Mouse (Mus musculus): ENCODE results near the gene Meiob. TPM values are rescaled to one million over a fixed set of nuclear protein-coding genes. Genes with fewer than 3 reads are reported as not detected.

The Meiob gene
- not detected for polyA plus RNA-seq (2017; shearing (Covaris generic))

GRCm38 (mm10) chr17:24803952-24804951 lies at the start of gene Meiob:
Gene Meiob, plus strand, starts transcription at chr17:24804289.
- peak; percentile 57 for ATAC-seq

- ATAC-seq, result no peak
These were observed 46.7 kb upstream of the Meiob start for GRCm38 (mm10) chr17:24757394-24757793.

GRCm38 (mm10) chr17:24761121-24761520 lies 43.0 kb upstream of the Meiob start:
- no peak for ATAC-seq

- no peak for ATAC-seq
These were observed 38.8 kb upstream of the Meiob start for GRCm38 (mm10) chr17:24765016-24765905.

GRCm38 (mm10) chr17:24766266-24766875 lies 37.7 kb upstream of the Meiob start:
- no peak for ATAC-seq

- ATAC-seq, result no peak
These were observed 34.9 kb upstream of the Meiob start for GRCm38 (mm10) chr17:24769146-24769545.

- ATAC-seq, result no peak
These were observed 30.8 kb upstream of the Meiob start for GRCm38 (mm10) chr17:24773241-24773640.

GRCm38 (mm10) chr17:24775173-24775572 lies 28.9 kb upstream of the Meiob start:
- no peak for ATAC-seq

GRCm38 (mm10) chr17:24777073-24777472 lies 27.0 kb upstream of the Meiob start:
- ATAC-seq, result no peak

- ATAC-seq, result no peak
These were observed 23.3 kb upstream of the Meiob start for GRCm38 (mm10) chr17:24780821-24781220.

GRCm38 (mm10) chr17:24792190-24792589 lies 11.9 kb upstream of the Meiob start:
- no peak for ATAC-seq

- ATAC-seq, result no peak
These were observed 9.3 kb upstream of the Meiob start for GRCm38 (mm10) chr17:24794791-24795190.

GRCm38 (mm10) chr17:24796969-24797368 lies 7.1 kb upstream of the Meiob start:
- no peak for ATAC-seq

- ATAC-seq, result no peak
These were observed 5.9 kb upstream of the Meiob start for GRCm38 (mm10) chr17:24798229-24798628.

GRCm38 (mm10) chr17:24799476-24799875 lies 4.6 kb upstream of the Meiob start:
- no peak for ATAC-seq

- no peak for ATAC-seq
These were observed 3.6 kb upstream of the Meiob start for GRCm38 (mm10) chr17:24800524-24800923.

- ATAC-seq, result no peak
These were observed 7.1 kb downstream of the Meiob start for GRCm38 (mm10) chr17:24811211-24811610.

- no peak for ATAC-seq
These were observed 8.1 kb downstream of the Meiob start for GRCm38 (mm10) chr17:24812215-24812614.

GRCm38 (mm10) chr17:24815256-24815655 lies 11.2 kb downstream of the Meiob start:
- no peak for ATAC-seq

GRCm38 (mm10) chr17:24817503-24817902 lies 13.4 kb downstream of the Meiob start:
- ATAC-seq, result no peak

GRCm38 (mm10) chr17:24818172-24818571 lies 14.1 kb downstream of the Meiob start:
- ATAC-seq, result no peak

- ATAC-seq, result no peak
These were observed 15.4 kb downstream of the Meiob start for GRCm38 (mm10) chr17:24819469-24819868.

Measured in activated CD4-positive, CD25-positive, alpha-beta regulatory T cell, adult 4 months (primary cell).